Mouse (Mus musculus): ENCODE results near the gene Flt3l.
"Not testable (repeated sequence)": the region's sequence is repeated elsewhere in the genome, so short reads cannot be mapped to it uniquely, and the experiment has no call there.

Flt3l gene

DNA sequence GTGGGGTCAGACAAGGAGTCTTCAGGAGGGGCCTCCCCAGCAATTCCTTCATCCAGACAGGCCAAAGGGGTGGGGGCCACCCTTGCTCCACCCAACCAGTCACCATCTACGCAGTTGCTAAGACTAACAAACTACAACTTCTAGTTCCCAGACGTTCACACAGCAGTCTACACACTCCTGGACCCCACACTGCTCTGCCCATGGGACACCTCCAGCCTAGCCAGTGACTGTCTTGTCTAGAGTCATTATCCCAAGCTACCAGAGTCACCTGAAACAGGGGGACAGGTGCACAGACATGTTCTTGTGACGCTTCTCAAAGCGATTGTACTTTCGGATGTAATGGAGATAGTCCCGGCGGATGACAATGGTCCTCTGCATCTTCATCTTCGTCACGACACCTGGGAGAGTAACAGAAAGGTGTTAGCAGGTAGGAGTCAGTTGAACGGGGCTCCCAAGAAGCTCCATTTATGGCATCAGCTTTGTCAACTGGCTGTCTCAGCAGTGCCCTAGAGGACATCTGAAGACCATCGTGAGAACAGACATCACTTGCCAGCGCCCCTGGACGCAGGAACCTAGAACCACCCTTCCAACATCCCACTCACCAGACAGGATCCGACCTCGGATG lies 13.6 kb downstream of the Flt3l start:
- no peak for DNase-seq

DNA sequence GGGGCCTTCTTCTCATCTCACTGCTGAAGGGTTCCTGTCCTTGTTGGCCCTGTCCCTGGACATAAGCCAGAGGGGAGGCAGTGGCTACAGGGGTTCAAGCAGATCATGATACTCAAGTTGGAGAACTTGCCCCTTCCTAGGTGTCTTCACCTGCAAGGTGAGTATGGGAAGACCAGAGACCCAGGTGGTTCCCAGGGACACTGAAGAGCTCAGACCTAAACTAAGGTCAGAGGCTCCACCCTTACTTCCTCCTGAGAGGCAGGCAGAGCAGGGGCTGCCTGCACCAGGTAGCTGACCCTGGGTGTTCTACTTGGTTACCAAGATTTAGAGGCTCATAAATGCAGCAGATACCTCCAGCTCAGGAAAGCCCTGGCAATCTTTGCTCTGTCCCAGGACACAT lies 14.3 kb downstream of the Flt3l start:
- no peak for DNase-seq

DNA sequence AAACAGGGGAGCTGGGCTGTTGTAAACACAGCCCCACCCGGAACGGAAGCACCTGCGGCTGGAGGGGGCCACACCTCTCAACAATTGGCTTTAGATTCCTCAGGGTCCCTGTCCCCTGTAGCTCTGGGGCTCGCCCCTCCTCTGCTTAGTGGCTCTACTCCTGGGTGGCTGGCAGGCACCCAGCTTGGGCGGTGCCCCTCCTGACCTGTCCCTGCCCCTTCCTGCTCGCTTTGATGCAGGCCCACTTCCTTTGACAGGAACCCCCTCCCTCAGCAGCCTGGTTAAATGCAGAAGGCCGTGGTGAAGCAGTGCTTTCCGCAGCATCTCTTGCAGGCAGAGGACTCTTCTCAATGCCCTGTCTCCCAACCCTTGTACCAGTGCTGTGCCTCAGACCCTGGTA lies 14.8 kb downstream of the Flt3l start:
- no peak for DNase-seq

DNA sequence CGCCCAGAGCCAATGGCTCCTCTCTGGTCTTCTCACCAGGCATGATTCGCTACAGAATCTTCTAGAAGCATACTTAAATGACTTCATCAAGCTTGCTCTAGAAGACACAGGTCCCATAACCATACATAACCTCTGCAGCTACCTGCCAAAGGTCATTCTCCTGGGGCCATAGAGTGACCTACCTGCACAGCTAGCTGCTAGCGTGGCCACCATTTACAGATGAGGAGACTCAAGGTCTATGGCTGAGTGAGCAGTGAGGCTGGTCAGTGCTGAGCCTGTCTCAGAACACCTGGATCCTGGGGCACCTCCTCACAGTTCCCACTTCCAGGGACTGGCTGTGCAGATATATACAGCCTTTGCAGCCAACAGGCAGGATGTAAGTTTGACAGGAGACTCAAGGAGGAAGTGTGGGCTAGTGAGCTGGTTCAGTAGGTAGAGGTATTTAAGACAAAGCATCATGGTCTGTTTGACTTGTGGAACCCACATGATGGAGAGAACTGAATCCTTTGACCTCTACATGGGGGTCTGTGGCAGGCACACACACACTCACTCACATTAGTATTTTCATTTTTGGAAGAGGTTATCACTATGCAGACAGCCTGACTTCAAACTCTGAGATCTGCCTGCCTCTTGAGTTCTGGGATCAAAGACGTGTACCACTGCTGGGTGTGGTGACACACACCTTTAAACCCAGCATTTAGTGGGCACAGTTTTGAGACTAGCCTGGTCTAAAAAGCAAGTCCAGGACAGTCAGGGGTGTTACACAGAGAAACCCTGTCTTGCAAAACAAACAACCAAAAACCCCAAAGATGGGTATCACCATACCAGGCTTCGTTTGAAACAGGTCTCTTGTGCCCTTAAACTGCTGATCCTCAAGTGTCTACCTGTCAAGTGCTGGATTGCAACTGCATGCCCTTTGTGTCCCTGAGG lies 16.2 kb downstream of the Flt3l start:
- no peak for DNase-seq

DNA sequence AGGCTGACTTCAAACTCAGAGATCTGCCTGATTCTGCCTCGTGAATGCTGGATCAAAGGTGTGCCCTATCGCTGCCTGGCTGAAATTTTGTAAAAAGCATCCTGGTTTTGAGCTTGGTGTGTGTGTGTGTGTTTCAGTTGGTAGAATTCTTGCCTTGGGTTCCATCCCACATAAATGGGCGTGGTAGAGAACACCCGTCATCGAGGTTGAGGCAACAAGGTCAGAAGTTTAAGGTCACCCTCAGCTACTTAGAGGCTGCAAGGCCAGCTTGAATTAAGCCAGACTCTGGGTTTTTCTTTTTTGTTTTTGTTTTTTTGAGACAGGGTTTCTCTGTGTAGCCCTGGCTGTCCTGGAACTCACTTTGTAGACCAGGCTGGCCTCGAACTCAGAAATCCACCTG lies 17.9 kb downstream of the Flt3l start:
- DNase-seq, result no peak

DNA sequence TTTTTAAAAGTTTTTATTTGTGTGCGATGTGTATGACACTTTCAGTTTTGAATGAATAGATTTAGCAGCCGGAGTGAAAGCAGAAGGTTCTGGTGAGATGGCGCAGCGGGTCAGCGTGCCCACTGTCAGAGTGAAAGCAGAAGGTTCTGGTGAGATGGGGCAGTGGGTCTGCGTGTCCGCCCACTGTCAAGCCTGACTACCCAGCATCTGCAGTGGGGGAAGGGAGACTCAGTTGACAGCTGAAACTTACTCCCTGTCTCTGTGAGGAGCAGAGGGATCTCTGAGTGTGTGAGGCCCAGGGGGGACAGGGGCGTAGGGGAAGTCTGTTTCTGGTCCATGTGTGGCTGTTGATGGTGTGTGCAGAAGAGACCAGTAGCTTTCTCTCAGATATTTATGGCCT lies 18.7 kb downstream of the Flt3l start:
- no peak for DNase-seq

DNA sequence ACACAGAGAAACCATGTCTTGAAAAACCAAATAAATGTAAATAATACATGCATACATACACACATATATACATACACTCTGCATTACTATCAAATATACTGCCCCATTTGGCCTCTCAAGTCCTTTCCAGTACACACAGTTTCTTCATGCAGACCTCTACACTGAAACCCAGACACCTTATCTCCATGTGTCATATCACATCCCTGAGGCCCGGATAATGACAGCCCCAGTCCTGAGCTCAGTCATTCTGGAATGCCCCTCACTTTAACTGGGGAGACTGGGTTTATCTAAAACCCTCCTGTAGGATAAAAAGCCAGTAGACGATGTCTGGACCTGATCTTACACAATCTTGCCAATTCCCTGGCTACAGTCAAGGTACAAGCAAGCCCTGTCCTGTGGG lies 22.8 kb downstream of the Flt3l start:
- DNase-seq, result no peak

DNA sequence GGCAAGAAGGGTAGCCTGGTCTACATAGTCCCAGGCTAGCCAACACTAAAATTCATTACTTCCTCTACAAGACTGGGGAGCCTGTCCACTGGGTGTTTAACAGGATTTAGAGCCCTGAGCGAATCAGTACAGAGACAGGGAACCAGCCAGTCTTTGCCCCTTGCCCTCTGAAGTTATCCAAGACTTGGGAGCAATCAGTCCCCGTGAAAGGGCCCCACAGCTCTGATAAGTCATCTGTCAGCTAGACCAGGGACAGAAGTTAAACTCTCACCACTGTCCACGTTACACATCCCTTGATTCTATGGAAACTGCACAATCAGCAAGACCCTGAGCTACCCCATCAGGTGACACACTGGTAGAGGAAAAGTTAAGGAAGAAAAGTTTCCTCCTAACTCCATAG lies 23.7 kb downstream of the Flt3l start:
- no peak for DNase-seq

DNA sequence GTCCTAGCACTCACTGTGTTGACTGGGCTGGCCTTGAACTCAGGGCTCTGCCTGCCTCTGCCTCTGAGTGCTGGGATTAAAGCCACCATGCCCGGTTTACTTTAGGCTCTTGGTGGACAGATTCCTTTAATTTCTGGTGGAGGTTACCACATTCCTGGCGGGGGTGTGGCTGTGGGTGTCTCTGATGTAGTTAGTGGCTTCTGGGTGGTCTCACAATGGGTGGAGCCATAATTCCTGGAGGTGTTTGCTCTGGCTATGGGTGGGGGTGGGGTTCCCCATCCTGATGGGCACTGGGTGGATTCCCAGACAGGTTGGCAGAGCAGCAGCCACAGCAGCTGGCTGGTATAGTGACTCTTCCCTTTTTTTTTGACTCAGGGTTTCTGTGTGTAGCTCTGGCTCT lies 24.3 kb downstream of the Flt3l start:
- DNase-seq, result no peak

DNA sequence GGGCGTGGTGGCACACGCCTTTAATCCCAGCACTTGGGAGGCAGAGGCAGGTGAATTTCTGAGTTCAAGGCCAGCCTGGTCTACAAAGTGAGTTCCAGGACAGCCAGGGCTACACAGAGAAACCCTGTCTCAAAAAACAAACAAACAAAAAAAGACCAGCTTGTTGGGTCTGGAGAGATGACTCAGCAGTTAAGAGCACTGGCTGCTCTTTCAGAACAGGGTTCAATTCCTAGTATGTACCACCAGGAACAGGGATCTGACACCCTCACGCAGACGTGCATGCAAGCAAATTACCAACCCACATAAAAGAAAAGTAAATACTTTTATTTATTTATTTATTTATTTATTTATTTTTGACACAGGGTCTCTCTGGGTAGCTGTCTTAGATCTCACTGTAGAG lies 26.1 kb downstream of the Flt3l start:
- not testable (repeated sequence) for DNase-seq

DNA sequence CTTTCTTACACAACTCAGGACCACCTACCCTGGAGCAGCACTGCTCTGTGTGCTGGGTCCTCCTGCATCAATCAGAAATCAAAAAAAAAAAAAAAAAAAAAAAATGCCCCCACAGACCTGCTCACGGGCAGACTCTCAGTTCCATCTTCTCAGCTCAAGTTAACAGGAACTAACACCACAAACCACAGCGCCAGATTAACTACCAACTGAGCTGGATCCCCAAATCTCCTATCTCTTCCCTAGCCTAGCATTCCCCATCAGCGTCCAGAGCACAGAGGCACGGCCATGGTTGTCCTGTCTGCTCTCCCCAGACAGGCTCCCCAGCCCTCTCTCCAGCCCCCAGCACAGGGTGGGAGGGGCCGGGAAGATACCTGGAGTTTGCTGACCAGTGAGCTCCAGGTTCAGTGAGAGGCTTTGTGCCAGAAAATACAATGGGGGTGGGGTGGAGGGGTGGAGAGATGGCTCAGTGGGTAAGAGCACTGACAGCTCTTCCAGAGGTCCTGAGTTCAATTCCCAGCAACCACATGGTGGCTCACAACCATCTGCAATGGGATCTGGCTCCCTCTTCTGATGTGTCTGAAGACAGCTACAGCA lies 29.1 kb downstream of the Flt3l start:
- no peak for DNase-seq

DNA sequence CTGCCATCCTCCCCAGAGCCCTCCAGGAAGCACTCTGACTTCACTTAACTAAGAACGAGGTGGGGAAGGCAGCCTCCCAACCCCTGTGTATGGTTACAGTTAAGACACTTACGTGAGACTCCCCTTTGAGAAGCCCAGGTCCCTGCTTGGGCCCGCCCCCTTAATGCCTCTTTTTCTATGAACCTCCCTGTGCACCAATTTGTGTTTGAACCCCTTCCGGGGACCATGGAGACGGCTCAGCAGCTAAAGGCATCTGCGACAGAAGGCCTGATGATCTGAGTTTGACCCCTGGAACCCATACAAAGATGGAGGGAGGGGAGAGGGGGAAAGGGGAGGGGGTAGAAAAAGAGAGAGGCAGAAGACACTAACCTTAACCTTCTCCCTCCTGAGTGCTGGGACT lies 29.8 kb downstream of the Flt3l start:
- DNase-seq, result no peak

DNA sequence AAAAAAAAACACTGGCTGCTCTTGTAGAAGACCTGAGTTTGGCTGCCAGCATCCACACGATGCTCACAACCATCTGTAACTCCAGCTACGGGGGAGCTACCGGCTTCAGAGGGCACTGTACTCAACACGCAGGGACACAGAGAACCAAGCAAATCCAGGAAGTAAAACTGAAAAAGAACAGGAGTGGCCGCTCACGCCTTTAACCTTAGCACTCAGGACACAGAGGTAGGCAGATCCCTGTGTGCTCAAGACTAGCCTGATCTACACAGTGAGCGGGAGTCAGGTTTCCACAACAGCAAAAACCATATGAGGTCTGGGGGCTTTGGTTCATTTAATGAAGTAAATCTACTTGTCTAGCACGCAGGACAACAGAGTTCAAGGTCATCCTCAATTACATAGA lies 30.7 kb downstream of the Flt3l start:
- DNase-seq, result no peak

DNA sequence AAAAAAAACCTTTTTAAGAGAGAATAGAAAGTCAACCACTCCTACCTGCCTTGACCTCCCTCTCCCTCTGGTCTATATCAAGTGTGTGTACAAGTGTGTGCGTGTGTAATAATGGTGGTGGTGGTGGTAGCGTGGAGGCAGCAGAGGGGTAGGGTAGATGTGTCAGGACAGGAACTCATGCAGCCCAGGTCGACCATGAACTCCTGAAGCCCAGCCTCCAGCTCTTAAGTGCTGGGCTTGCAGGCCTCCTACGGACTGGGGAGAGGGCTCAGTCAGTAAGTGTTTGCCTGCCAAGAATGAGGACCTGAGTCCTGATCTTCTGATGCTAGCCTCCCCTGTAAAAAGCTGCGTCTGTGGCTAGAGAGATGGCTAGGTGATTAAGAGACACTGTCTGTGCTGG lies 31.3 kb downstream of the Flt3l start:
- DNase-seq, result no peak

DNA sequence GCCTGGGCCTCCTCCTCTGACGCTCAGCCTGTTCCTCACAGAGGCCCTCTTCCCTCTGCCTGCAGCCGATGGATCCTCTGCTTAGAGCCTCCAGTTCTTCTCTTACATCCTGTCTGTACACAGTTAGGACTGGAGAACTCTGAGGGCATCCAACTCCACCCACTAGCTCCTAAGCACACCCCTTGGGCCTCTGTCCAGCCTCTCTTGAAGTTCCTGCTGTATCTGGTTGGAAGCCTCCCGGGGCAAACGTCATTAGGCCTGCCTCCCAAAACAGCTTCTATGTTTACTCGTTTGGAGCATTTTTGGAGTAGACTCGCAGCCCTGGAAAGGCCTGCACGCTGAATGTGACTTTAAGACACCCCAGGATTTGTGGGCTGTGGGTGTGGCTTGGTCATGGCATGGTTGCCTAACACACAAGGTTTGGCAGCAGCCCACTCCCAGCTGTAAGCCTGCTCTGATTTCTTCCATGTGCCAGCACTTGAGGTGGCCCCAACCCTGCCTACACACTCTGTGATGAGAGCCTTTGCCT lies 32.5 kb downstream of the Flt3l start, which contains the start of gene Fcgrt:
Gene Fcgrt (minus strand): TSS at position 200 of the 529 bp plus-strand sequence.
- DNase-seq, result no peak

DNA sequence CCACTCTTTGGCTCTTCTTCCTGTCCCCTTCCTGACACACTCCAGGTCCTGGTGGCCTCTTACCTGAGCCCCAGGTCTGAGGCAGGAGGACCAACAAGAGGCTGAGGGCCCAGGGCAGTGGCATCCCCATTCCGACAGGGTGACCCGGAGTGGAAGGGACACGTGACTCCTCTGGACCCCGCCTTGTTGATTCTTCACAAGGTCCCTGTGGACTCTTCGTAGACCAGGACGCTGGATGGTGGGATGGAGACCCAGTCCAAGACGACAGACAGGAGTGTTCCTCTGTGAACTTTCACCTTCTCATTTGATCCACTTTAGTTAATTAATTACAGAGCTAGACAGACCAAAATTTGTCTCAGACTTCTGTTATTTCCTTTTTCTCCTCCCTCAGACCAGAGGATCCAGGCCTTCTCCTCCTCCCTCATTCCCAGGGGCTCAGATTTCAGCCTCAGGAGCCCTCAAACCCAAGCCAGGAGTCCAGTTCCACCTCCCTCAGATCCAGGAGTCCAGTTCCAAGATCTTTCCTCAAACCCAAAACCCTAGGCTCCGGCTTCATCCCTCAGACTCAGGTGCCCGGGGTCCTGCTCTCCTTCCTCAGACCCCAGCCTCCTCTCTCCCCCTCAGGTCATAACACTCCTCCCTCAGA lies 33.2 kb downstream of the Flt3l start:
- no peak for DNase-seq

DNA sequence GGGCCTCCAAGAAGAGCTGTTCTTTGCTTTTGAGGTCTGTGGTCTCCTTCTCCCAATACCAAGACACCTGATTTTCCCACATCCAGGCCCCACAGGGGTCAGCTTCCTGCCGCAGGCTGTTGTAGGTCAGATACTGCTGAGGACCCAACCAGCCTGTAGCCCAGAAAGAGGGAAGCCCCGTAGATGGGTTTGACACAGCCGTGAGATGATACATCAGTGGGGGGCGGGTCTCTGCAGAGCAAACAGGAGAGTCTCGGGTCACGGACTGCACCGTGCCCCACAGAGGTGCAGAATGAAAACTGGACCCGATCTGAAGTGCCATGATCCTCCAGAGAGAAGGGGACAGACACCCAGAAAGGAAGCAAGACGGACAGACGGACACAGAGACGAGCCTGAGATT lies 33.8 kb downstream of the Flt3l start:
- DNase-seq, result no peak

DNA sequence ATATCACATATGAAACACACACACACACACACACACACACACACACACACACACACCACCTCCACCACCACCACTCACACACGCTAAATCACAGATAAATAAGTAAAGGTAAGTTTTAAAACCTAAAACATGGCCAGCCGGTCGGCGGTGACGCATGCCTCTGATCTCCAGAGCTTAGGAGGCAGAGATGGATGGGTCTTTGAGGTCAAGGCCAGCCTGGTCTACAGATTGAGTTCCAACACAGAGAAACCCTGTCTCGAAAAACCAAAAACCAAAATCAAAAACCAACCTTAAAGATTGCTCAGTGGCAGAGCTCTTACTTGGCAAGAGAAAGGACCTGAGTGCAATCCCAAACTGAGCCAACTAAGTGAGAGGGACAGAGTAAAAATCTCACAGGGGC lies 36.2 kb downstream of the Flt3l start:
- DNase-seq, result no peak

DNA sequence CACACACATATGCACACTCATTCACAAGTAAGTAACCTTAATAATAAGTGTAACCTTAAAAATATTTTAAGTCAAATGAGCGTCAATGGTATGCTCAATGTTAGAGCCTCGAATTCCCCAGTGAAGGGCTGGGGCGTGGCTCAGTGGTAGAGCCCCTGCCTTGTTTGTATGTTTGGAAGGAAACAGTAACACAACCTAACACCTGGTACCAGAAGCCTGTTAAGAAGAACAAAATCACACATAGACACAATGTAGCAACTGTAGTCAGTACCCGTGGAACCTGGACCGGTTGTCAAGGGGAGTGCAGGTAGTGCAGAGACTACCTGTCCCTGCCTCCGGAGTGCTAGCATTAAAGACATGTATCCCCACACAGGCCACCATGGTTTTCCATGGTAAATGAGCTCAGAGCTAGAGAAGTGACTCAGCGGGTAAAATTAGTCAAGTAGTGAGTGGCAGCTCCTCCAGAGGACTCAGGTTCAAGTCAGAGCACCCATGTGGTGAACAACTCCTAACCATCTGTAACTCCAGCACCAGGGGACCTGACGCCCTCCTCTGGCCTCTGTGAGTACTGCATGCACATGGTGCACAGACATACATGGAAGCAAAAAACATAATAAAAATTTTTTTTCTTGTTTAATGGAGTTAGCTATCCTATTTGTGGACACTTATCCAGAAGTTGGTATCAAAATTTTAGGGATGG lies 37.5 kb downstream of the Flt3l start:
- no peak for DNase-seq

DNA sequence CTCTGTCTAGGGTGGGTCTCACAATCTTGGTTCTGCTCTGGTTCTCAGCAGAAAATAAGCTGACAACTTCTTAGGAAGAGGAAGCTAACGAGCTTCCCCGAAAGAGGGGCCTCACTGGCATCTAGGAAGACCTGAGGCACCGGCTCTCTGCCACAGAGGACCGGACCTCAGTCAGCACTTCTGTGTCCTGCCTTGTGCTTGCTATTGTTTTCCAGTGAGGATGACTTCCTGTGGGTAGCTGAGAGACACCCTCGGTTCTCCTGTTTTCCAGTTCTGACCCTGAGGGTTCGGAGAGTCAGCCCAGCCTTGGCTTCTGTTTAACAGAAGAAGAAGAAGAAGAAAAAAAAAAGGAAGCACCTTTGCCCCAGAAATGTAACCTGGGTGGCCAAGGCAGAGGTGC lies 38.8 kb downstream of the Flt3l start:
- no peak for DNase-seq

DNA sequence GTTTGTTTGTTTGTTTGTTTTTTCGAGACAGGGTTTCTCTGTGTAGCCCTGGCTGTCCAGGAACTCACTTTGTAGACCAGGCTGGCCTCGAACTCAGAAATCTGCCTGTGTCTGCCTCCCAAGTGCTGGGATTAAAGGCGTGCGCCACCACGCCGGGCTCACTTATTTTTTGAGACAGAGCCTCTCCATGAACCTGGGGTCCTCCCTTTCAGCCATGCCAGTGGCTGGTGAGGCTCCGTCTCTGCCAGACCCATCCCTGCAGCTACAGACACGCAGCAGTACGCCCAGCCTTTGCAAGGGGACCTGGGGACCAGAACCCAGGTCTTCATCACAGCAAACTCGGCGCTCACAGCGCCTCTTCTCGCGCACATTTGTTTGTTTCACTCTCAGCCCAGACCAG lies 40.3 kb downstream of the Flt3l start:
- DNase-seq, result not testable (repeated sequence)

DNA sequence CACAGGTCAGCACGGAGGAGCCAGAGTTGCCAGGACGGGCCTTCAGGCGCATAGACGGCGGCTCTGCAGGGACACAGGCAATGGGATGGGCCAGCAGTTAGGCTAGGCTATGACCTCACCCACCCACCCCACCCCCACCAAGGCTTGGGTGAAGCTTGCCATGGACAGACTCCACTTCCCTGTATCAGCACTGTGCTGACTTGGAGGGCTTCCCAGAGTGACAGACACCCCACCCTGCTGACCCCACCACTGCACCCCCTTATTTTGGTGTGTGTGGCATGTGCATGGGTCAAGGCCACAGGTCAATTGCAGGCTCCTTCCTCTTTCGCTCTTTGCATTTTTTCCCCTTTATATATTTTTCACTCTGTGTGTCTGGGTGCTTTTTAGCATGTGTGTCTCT lies 40.9 kb downstream of the Flt3l start:
- no peak for DNase-seq

DNA sequence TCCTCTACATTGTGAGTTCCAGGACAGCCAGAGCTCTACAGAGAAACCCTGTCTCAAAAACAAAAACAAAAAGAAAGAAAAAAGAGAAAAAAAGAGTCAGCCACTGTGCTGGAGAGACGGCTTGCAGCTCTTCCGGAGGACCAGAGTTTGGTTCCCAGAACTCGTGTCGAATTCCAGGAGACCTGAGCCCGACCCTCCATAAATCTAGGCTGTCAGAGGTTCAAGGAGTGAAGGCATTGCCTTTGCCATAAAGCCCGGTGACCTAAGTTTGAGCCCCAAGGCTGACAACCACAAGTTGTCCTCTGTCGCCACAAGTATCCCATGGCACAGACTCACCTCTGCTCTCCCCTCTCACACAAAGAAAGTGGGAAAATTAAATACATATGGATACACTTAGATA lies 42.1 kb downstream of the Flt3l start:
- no peak for DNase-seq

Data from retina, postnatal 1 day (tissue).